ENCODE assay signal across 8 mouse cellular contexts in genomic region chr17:25919786-25920642, GRCm38 (mm10). TPM values are rescaled to one million over a fixed set of nuclear protein-coding genes. Genes with fewer than 3 reads are reported as not detected.
DNase-seq lines count a peak whose midpoint lies in the region; ATAC-seq lines count a peak whose summit lies in the region.

No protein-coding gene starts in this region.

- ATAC-seq in heart, embryonic 13.5 days (ENCODE audit: extremely low read depth, insufficient number of reproducible peaks, low FRiP score, low TSS enrichment), result peak; percentile 90
- ATAC-seq in liver, embryonic 12.5 days, result peak; percentile 94
- peak; percentile 96 for ATAC-seq in stomach, embryonic 15.5 days (ENCODE audit: insufficient read depth, low FRiP score, low read depth)

- H3K9me3 ChIP-seq in heart, embryonic 13.5 days, result no peaks in the 10 kb centered on the region
- H3K9me3 ChIP-seq in liver, embryonic 12.5 days (replicated peaks), result no peaks in the 10 kb centered on the region
- H3K9me3 ChIP-seq in stomach, embryonic 15.5 days, result no peaks in the 10 kb centered on the region

- DNase-seq in CD4-positive, CD25-positive, alpha-beta regulatory T cell, adult 2 months (ENCODE audit: low read depth, low spot score), result peak; percentile 100
- peak; percentile 100 for DNase-seq in fat pad, adult 2 months (ENCODE audit: extremely low read depth, low read depth, low spot score)
- DNase-seq in kidney, postnatal 10 days, result peak; percentile 100
- DNase-seq in natural killer cell, adult 2 months (ENCODE audit: low spot score in 2 of 2), result peak; percentile 99 to 100

- H3K4me1 ChIP-seq in brown adipose tissue, adult 24 weeks (ENCODE audit: control insufficient read depth, insufficient read depth, insufficient read length, low read length), result peaks cover 10% of the 10 kb centered on the region
- H3K4me1 ChIP-seq in heart, embryonic 13.5 days, result peaks cover 34% of the 10 kb centered on the region
- H3K4me1 ChIP-seq in liver, embryonic 12.5 days, result peaks cover 51% of the 10 kb centered on the region
- peaks cover 19% of the 10 kb centered on the region for H3K4me1 ChIP-seq in stomach, embryonic 15.5 days

- H3K9ac ChIP-seq in heart, embryonic 13.5 days, result peak overlapping the region; percentile 94
- H3K9ac ChIP-seq in liver, embryonic 12.5 days, result peak overlapping the region; percentile 90
- H3K9ac ChIP-seq in stomach, embryonic 15.5 days, result peak overlapping the region; percentile 74; the same call in 1 of the 2 replicates

- peaks cover 18% of the 10 kb centered on the region for H3K36me3 ChIP-seq in heart, embryonic 13.5 days
- peaks cover 17% of the 10 kb centered on the region for H3K36me3 ChIP-seq in liver, embryonic 12.5 days
- no peaks in the 10 kb centered on the region for H3K36me3 ChIP-seq in stomach, embryonic 15.5 days

- H3K4me3 ChIP-seq in brown adipose tissue, adult 24 weeks (ENCODE audit: insufficient read depth, low read depth, low read length), result peak overlapping the region; percentile 72
- H3K4me3 ChIP-seq in heart, embryonic 13.5 days, result peak overlapping the region; percentile 98
- peak overlapping the region; percentile 94 for H3K4me3 ChIP-seq in liver, embryonic 12.5 days
- peak overlapping the region; percentile 92 for H3K4me3 ChIP-seq in stomach, embryonic 15.5 days (replicated peaks)

- H3K4me2 ChIP-seq in heart, embryonic 13.5 days, result peak overlapping the region; percentile 98
- peak overlapping the region; percentile 94 for H3K4me2 ChIP-seq in liver, embryonic 12.5 days
- peak overlapping the region; percentile 83 for H3K4me2 ChIP-seq in stomach, embryonic 15.5 days

- H3K27ac ChIP-seq in brown adipose tissue, adult 24 weeks (replicated peaks; ENCODE audit: low read depth, low read length), result peak overlapping the region; percentile 96
- H3K27ac ChIP-seq in heart, embryonic 13.5 days (replicated peaks), result peak overlapping the region; percentile 97
- H3K27ac ChIP-seq in liver, embryonic 12.5 days, result peak overlapping the region; percentile 94
- H3K27ac ChIP-seq in stomach, embryonic 15.5 days, result peak overlapping the region; percentile 98

- under 1% methylated on average over 39 of the region's 40 CpGs for WGBS in heart, embryonic 13.5 days
- under 1% methylated on average over 38 of the region's 40 CpGs for WGBS in liver, embryonic 12.5 days (ENCODE audit: insufficient replicate concordance)
- WGBS in stomach, embryonic 15.5 days, result under 1% methylated on average over 35 of the region's 40 CpGs

- no peaks in the 10 kb centered on the region for H3K27me3 ChIP-seq in heart, embryonic 13.5 days (replicated peaks)
- H3K27me3 ChIP-seq in liver, embryonic 12.5 days (replicated peaks), result no peaks in the 10 kb centered on the region
- H3K27me3 ChIP-seq in stomach, embryonic 15.5 days (replicated peaks), result no peaks in the 10 kb centered on the region

RNA-seq across cellular contexts. Expression of gene Rab40c, which starts 0.5 kb away (rescaled TPM):
- 6.3 and 7.0 TPM in 2 replicates for polyA plus RNA-seq in brown adipose tissue, adult 24 weeks (2012; ENCODE audit: insufficient read depth, insufficient read length, missing spikeins)
- 16.1 and 16.4 TPM in 2 replicates for polyA plus RNA-seq in heart, embryonic 13.5 days (2015; fragmentation: Nextera tagmentation; extraction: Ambion mirVana)
- 9.9 and 11.8 TPM in 2 replicates for polyA plus RNA-seq in liver, embryonic 12.5 days (2016; fragmentation: Nextera tagmentation; extraction: Ambion mirVana)
- polyA plus RNA-seq in stomach, embryonic 15.5 days (2015; fragmentation: Nextera tagmentation; extraction: Ambion mirVana), result 27.1 and 27.3 TPM in 2 replicates

RNA-seq across cellular contexts. Expression of gene Pigq, which starts 24.7 kb away (rescaled TPM):
- polyA plus RNA-seq in brown adipose tissue, adult 24 weeks (2012; ENCODE audit: insufficient read depth, insufficient read length, missing spikeins), result 65.6 and 109 TPM in 2 replicates
- 60.4 and 62.1 TPM in 2 replicates for polyA plus RNA-seq in heart, embryonic 13.5 days (2015; fragmentation: Nextera tagmentation; extraction: Ambion mirVana)
- polyA plus RNA-seq in liver, embryonic 12.5 days (2016; fragmentation: Nextera tagmentation; extraction: Ambion mirVana), result 161 and 171 TPM in 2 replicates
- polyA plus RNA-seq in stomach, embryonic 15.5 days (2015; fragmentation: Nextera tagmentation; extraction: Ambion mirVana), result 60.7 and 60.8 TPM in 2 replicates

RNA-seq across cellular contexts. Expression of gene Nhlrc4, which starts 24.7 kb away (rescaled TPM):
- polyA plus RNA-seq in brown adipose tissue, adult 24 weeks (2012; ENCODE audit: insufficient read depth, insufficient read length, missing spikeins), result not detected in 2 replicates
- polyA plus RNA-seq in heart, embryonic 13.5 days (2015; fragmentation: Nextera tagmentation; extraction: Ambion mirVana), result 0.06 TPM in 1 of 2 replicates, not detected in the other
- 5.0 and 7.3 TPM in 2 replicates for polyA plus RNA-seq in liver, embryonic 12.5 days (2016; fragmentation: Nextera tagmentation; extraction: Ambion mirVana)
- polyA plus RNA-seq in stomach, embryonic 15.5 days (2015; fragmentation: Nextera tagmentation; extraction: Ambion mirVana), result 0.30 TPM in 1 of 2 replicates, not detected in the other

RNA-seq across cellular contexts. Expression of gene A930017K11Rik, which starts 32.4 kb away (rescaled TPM):
- not detected in 2 replicates for polyA plus RNA-seq in brown adipose tissue, adult 24 weeks (2012; ENCODE audit: insufficient read depth, insufficient read length, missing spikeins)
- polyA plus RNA-seq in heart, embryonic 13.5 days (2015; fragmentation: Nextera tagmentation; extraction: Ambion mirVana), result 0.13 and 0.15 TPM in 2 replicates
- polyA plus RNA-seq in liver, embryonic 12.5 days (2016; fragmentation: Nextera tagmentation; extraction: Ambion mirVana), result 0.36 and 0.49 TPM in 2 replicates
- polyA plus RNA-seq in stomach, embryonic 15.5 days (2015; fragmentation: Nextera tagmentation; extraction: Ambion mirVana), result 0.24 and 0.52 TPM in 2 replicates

RNA-seq across cellular contexts. Expression of gene Wfikkn1, which starts 39.4 kb away (rescaled TPM):
- not detected in 2 replicates for polyA plus RNA-seq in brown adipose tissue, adult 24 weeks (2012; ENCODE audit: insufficient read depth, insufficient read length, missing spikeins)
- polyA plus RNA-seq in heart, embryonic 13.5 days (2015; fragmentation: Nextera tagmentation; extraction: Ambion mirVana), result 0.23 and 0.38 TPM in 2 replicates
- polyA plus RNA-seq in liver, embryonic 12.5 days (2016; fragmentation: Nextera tagmentation; extraction: Ambion mirVana), result 0.83 and 0.91 TPM in 2 replicates
- 0.39 and 0.55 TPM in 2 replicates for polyA plus RNA-seq in stomach, embryonic 15.5 days (2015; fragmentation: Nextera tagmentation; extraction: Ambion mirVana)

Comparison
In these comparisons a context has a peak if more than half of its experiments do, and no peak if none do; other contexts are left out.
1. Peak in every context shown above with its lines: DNase-seq, ATAC-seq, H3K4me3 ChIP-seq and H3K27ac ChIP-seq.